10 mouse cellular contexts compared by ENCODE assay signal in the genomic region with DNA sequence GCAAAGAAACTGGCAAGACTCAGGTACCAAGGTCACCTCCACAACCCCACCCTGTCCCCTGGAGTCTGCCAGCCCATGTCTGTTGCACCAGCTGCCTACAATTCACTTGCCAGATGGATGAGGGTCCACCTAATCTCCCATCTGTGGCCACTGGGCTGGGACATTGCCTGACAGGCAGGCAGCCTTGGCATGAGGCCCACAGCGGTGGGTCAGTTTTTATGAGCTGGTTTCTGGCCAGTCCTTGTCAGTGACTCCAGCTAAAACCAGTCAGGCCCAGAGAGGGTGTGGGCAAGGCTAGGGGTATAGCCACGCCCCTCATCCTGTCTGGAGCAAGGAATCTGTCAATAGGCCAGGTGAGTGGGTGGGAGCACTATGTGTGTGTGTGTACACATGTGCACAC. TPM values are rescaled to one million over a fixed set of nuclear protein-coding genes. Genes with fewer than 3 reads are reported as not detected.
A peak's percentile ranks its signal among the peaks of the same experiment; 100 is the strongest.
DNase-seq lines count a peak whose midpoint lies in the region; ATAC-seq lines count a peak whose summit lies in the region.
"Had no signal": no experiment of that assay in that cellular context is flagged by ENCODE, and none has a peak within 500 bp of the region (broad histone marks: within the 10 kb centered on the region; RNA-seq: fewer than 3 reads in every experiment).

No protein-coding gene starts in this region.

- no peak for ATAC-seq in megakaryocyte, adult 5-6 weeks (ENCODE audit: poor library complexity, severe bottlenecking)
- ATAC-seq: CD4-positive, CD25-positive, alpha-beta regulatory T cell, adult 4 months had no signal

- peak; percentile 77 to 86 for DNase-seq in cerebellum, postnatal 14 days
- no peak for DNase-seq in cerebellum, adult 9-11 months
- peak; percentile 23 for DNase-seq in ovary, postnatal 36 days (ENCODE audit: low spot score)
- no peak for DNase-seq in ovary, postnatal 10 days (ENCODE audit: low spot score)
- peak; percentile 72 for DNase-seq in kidney, adult 18-20 months
- DNase-seq in skeletal muscle tissue, adult 2 months (ENCODE audit: low read depth, low spot score) = peak; percentile 60
- DNase-seq in embryo, embryonic 9.5 days (ENCODE audit: extremely low spot score) = no peak
- DNase-seq: layer of hippocampus, adult 9-11 months had no signal

RNA-seq across cellular contexts. Expression of a gene that starts 8.6 kb away (rescaled TPM):
- not detected in 2 replicates for total RNA-seq in megakaryocyte, adult 5-6 weeks (2015)
- total RNA-seq in megakaryocyte, adult 5-6 weeks (2017) = not detected in 2 replicates

RNA-seq across cellular contexts. Expression of a gene that starts 30.4 kb away (rescaled TPM):
- 0.52 and 1.2 TPM in 2 replicates for total RNA-seq in megakaryocyte, adult 5-6 weeks (2015)
- total RNA-seq in megakaryocyte, adult 5-6 weeks (2017) = 0.20 and 0.92 TPM in 2 replicates

RNA-seq across cellular contexts. Expression of a gene that starts 38.7 kb away (rescaled TPM):
- 222 and 239 TPM in 2 replicates for total RNA-seq in megakaryocyte, adult 5-6 weeks (2015)
- total RNA-seq in megakaryocyte, adult 5-6 weeks (2017) = 86.2 and 101 TPM in 2 replicates

RNA-seq across cellular contexts. Expression of a gene that starts 55.8 kb away (rescaled TPM):
- total RNA-seq in megakaryocyte, adult 5-6 weeks (2015) = 2.5 and 2.9 TPM in 2 replicates
- 6.5 and 13.4 TPM in 2 replicates for total RNA-seq in megakaryocyte, adult 5-6 weeks (2017)

Comparison
In these comparisons a context has a peak if more than half of its experiments do, and no peak if none do; other contexts are left out.
1. DNase-seq: peak in cerebellum, postnatal 14 days (2 of 2), ovary, postnatal 36 days (single experiment), kidney, adult 18-20 months (single experiment) and skeletal muscle tissue, adult 2 months (single experiment); none in cerebellum, adult 9-11 months (single experiment), ovary, postnatal 10 days (single experiment) and embryo, embryonic 9.5 days (single experiment).